Mouse (Mus musculus): Measurements from ENCODE around the gene Ammecr1.

Gene Ammecr1

GRCm38 (mm10) chrX:142966008-142966966 lies at the start of gene Ammecr1:
Ammecr1 (minus strand) TSS chrX:142966728.
- DNase-seq (ENCODE audit: low read depth, low spot score): peak; percentile 24

- no peak for DNase-seq (ENCODE audit: low read depth, low spot score)
These were observed 47.6 kb upstream of the Ammecr1 start for GRCm38 (mm10) chrX:143014118-143014517.

- no peak for DNase-seq (ENCODE audit: low read depth, low spot score)
These were observed 45.8 kb upstream of the Ammecr1 start for GRCm38 (mm10) chrX:143012334-143012733.

- no peak for DNase-seq (ENCODE audit: low read depth, low spot score)
These were observed 45.3 kb upstream of the Ammecr1 start for GRCm38 (mm10) chrX:143011865-143012264.

GRCm38 (mm10) chrX:143004131-143004846 lies 37.8 kb upstream of the Ammecr1 start:
- no peak for DNase-seq (ENCODE audit: low read depth, low spot score)

GRCm38 (mm10) chrX:142997214-142997613 lies 30.7 kb upstream of the Ammecr1 start:
- no peak for DNase-seq (ENCODE audit: low read depth, low spot score)

- DNase-seq (ENCODE audit: low read depth, low spot score): no peak
These were observed 28.0 kb upstream of the Ammecr1 start for GRCm38 (mm10) chrX:142994514-142994913.

GRCm38 (mm10) chrX:142984170-142984569 lies 17.6 kb upstream of the Ammecr1 start:
- no peak for DNase-seq (ENCODE audit: low read depth, low spot score)

GRCm38 (mm10) chrX:142983638-142984037 lies 17.1 kb upstream of the Ammecr1 start:
- DNase-seq (ENCODE audit: low read depth, low spot score): no peak

GRCm38 (mm10) chrX:142981530-142982130 lies 15.1 kb upstream of the Ammecr1 start:
- DNase-seq (ENCODE audit: low read depth, low spot score): no peak

- DNase-seq (ENCODE audit: low read depth, low spot score): no peak
These were observed 14.5 kb upstream of the Ammecr1 start for GRCm38 (mm10) chrX:142980855-142981529.

- no peak for DNase-seq (ENCODE audit: low read depth, low spot score)
These were observed 12.7 kb upstream of the Ammecr1 start for GRCm38 (mm10) chrX:142979224-142979623.

GRCm38 (mm10) chrX:142972443-142972970 lies 6.0 kb upstream of the Ammecr1 start:
- no peak for DNase-seq (ENCODE audit: low read depth, low spot score)

GRCm38 (mm10) chrX:142971759-142972158 lies 5.2 kb upstream of the Ammecr1 start:
- no peak for DNase-seq (ENCODE audit: low read depth, low spot score)

GRCm38 (mm10) chrX:142967067-142967466 lies 539 bp upstream of the Ammecr1 start:
- no peak for DNase-seq (ENCODE audit: low read depth, low spot score)

- DNase-seq (ENCODE audit: low read depth, low spot score): no peak
These were observed 1.1 kb downstream of the Ammecr1 start for GRCm38 (mm10) chrX:142965236-142966007.

- DNase-seq (ENCODE audit: low read depth, low spot score): no peak
These were observed 6.1 kb downstream of the Ammecr1 start for GRCm38 (mm10) chrX:142960434-142960833.

GRCm38 (mm10) chrX:142959674-142960307 lies 6.7 kb downstream of the Ammecr1 start:
- DNase-seq (ENCODE audit: low read depth, low spot score): no peak

- DNase-seq (ENCODE audit: low read depth, low spot score): no peak
These were observed 38.1 kb downstream of the Ammecr1 start for GRCm38 (mm10) chrX:142928430-142928829.

- no peak for DNase-seq (ENCODE audit: low read depth, low spot score)
These were observed 49.1 kb downstream of the Ammecr1 start for GRCm38 (mm10) chrX:142917394-142917793.
